Mouse (Mus musculus) olfactory bulb, adult 2 months (tissue): Measurements from ENCODE around the gene Mxd4. TPM values are rescaled to one million over a fixed set of nuclear protein-coding genes. Genes with fewer than 3 reads are reported as not detected.

Experiments
- H3K27ac ChIP-seq: fragments of 200-500 bp; 2 replicates; pipeline ENCODE4 v1.5.1; 2012; ENCODE audit warnings: low read depth, low read length; ENCODE audit not compliant: insufficient read depth
- H3K4me1 ChIP-seq: fragments of 200-500 bp; 2 replicates; pipeline ENCODE4 v1.6.1; 2012; ENCODE audit warnings: low read length; ENCODE audit not compliant: control insufficient read depth, insufficient read depth
- H3K4me3 ChIP-seq: fragments of 200-500 bp; 2 replicates; pipeline ENCODE4 v1.5.1; 2012; ENCODE audit warnings: mild to moderate bottlenecking, low read depth, low read length, moderate library complexity; ENCODE audit not compliant: insufficient read depth
- CTCF ChIP-seq: fragments of 200-500 bp; IDR thresholded peaks from 2 replicates; pipeline ENCODE4 v1.5.1; 2012; ENCODE audit warnings: low read depth, mild to moderate bottlenecking, low read length, moderate library complexity; ENCODE audit not compliant: insufficient read depth
- POLR2A ChIP-seq: fragments of 200-500 bp; IDR thresholded peaks from 2 replicates; pipeline ENCODE4 v1.6.1; 2012; ENCODE audit warnings: mild to moderate bottlenecking, low read depth, low read length, moderate library complexity; ENCODE audit not compliant: insufficient read depth
- WGBS: fragments of 180-500 bp; shearing (Covaris S2); methylation state at CpG from one replicate; pipeline ENCODE4 v1.1.7; 2018; 5-methylcytosine and 5-hydroxymethylcytosine counted together
- polyA plus RNA-seq: library from polyadenylated mRNA; stranded (reverse); fragments of >200 nt; gene quantifications from 2 replicates; pipeline ENCODE4 v1.2.4, GENCODE M21; 2012; ENCODE audit warnings: low replicate concordance; ENCODE audit not compliant: missing spikeins, insufficient read depth, insufficient read length

Gene Mxd4
- polyA plus RNA-seq, 1 experiment, result not detected

- Histone ChIP-seq H3K4me3 (no peak overlapping the region), H3K4me1 (peaks cover 6% of the 10 kb centered on the region), H3K27ac (no peak overlapping the region)
- TF ChIP-seq POLR2A (no peak), CTCF (no peak)
- 94% methylated on average over 2 of the region's 2 CpGs for WGBS
These were observed 17.4 kb upstream of the Mxd4 start for GRCm38 (mm10) chr5:34204911-34205310.

GRCm38 (mm10) chr5:34202006-34202405, 14.5 kb upstream of the Mxd4 start:
- 66% methylated on average over 4 of the region's 4 CpGs for WGBS
- Histone ChIP-seq H3K4me1 (no peaks in the 10 kb centered on the region), H3K27ac (no peak overlapping the region), H3K4me3 (no peak overlapping the region)
- no peak for TF ChIP-seq POLR2A
- TF ChIP-seq CTCF, result no peak

- no peak overlapping the region; the same call in 1 of the 2 replicates for H3K27ac ChIP-seq
- no peaks in the 10 kb centered on the region for H3K4me1 ChIP-seq
- H3K4me3 ChIP-seq, result no peak overlapping the region
- TF ChIP-seq POLR2A (no peak), CTCF (no peak)
- WGBS, result 30% methylated on average over 2 of the region's 2 CpGs
These were observed 13.9 kb upstream of the Mxd4 start for GRCm38 (mm10) chr5:34201396-34201795.

GRCm38 (mm10) chr5:34198615-34199014, 11.1 kb upstream of the Mxd4 start:
- TF ChIP-seq POLR2A (no peak), CTCF (no peak)
- Histone ChIP-seq H3K4me3 (no peak overlapping the region), H3K4me1 (peaks cover 4% of the 10 kb centered on the region; the same call in 1 of the 2 replicates), H3K27ac (no peak overlapping the region)
- WGBS, result 85% methylated on average over 6 of the region's 6 CpGs

GRCm38 (mm10) chr5:34197243-34197642, 9.7 kb upstream of the Mxd4 start:
- Histone ChIP-seq H3K4me1 (peaks cover 4% of the 10 kb centered on the region; the same call in 1 of the 2 replicates), H3K27ac (no peak overlapping the region), H3K4me3 (no peak overlapping the region)
- 76% methylated on average over 4 of the region's 4 CpGs for whole genome bisulfite sequencing
- no peak for TF ChIP-seq POLR2A
- TF ChIP-seq CTCF, result no peak

GRCm38 (mm10) chr5:34196423-34196822, 8.9 kb upstream of the Mxd4 start:
- Histone ChIP-seq H3K4me3 (no peak overlapping the region), H3K27ac (no peak overlapping the region), H3K4me1 (peaks cover 4% of the 10 kb centered on the region; the same call in 1 of the 2 replicates)
- 78% methylated on average over 7 of the region's 7 CpGs for WGBS
- TF ChIP-seq POLR2A (no peak), CTCF (no peak)

GRCm38 (mm10) chr5:34195786-34196185, 8.3 kb upstream of the Mxd4 start:
- TF ChIP-seq CTCF, result no peak
- no peak for TF ChIP-seq POLR2A
- Histone ChIP-seq H3K4me3 (no peak overlapping the region), H3K4me1 (peaks cover 4% of the 10 kb centered on the region; the same call in 1 of the 2 replicates), H3K27ac (no peak overlapping the region)
- WGBS, result 95% methylated on average over 12 of the region's 12 CpGs

- Histone ChIP-seq H3K4me3 (no peak overlapping the region), H3K4me1 (peaks cover 4% of the 10 kb centered on the region; the same call in 1 of the 2 replicates), H3K27ac (0 out of 2 replicates have a peak overlapping the region, but pooled peaks have one; percentile 43)
- TF ChIP-seq CTCF (no peak), POLR2A (no peak)
- WGBS, result 65% methylated on average over 6 of the region's 6 CpGs
These were observed 7.6 kb upstream of the Mxd4 start for GRCm38 (mm10) chr5:34194975-34195662.

GRCm38 (mm10) chr5:34194426-34194825, 6.9 kb upstream of the Mxd4 start:
- Histone ChIP-seq H3K4me1 (peaks cover 7% of the 10 kb centered on the region), H3K4me3 (no peak overlapping the region), H3K27ac (no peak overlapping the region)
- TF ChIP-seq CTCF (no peak), POLR2A (no peak)
- WGBS, result 62% methylated on average over 1 of the region's 1 CpGs

- Histone ChIP-seq H3K27ac (no peak overlapping the region), H3K4me3 (no peak overlapping the region), H3K4me1 (peaks cover 16% of the 10 kb centered on the region)
- peak; percentile 32; the same call in 1 of the 2 replicates for TF ChIP-seq CTCF
- no peak for TF ChIP-seq POLR2A
- 58% methylated on average over 4 of the region's 4 CpGs for WGBS
These were observed 4.3 kb upstream of the Mxd4 start for GRCm38 (mm10) chr5:34191843-34192242.
